Mouse (Mus musculus) fat pad, adult 2 months (tissue): Measurements from ENCODE around the gene Fam76a.
"Not testable (repeated sequence)": the region's sequence is repeated elsewhere in the genome, so short reads cannot be mapped to it uniquely, and the experiment has no call there.

Experiments used
- DNase-seq: peaks from one replicate; pipeline ENCODE4 v3.0.0-alpha.2; 2011; ENCODE audit warnings: low read depth, low spot score; ENCODE audit errors: extremely low read depth

Gene Fam76a

GRCm38 (mm10) chr4:132945261-132946046, 23.1 kb upstream of the Fam76a start:
- no peak for DNase-seq

- peak; percentile 62 for DNase-seq
These were observed 22.4 kb upstream of the Fam76a start for GRCm38 (mm10) chr4:132944776-132945175.

GRCm38 (mm10) chr4:132944106-132944505, 21.7 kb upstream of the Fam76a start:
- no peak for DNase-seq

- DNase-seq: no peak
These were observed 20.7 kb upstream of the Fam76a start for GRCm38 (mm10) chr4:132943088-132943487.

GRCm38 (mm10) chr4:132941012-132941729, 18.8 kb upstream of the Fam76a start:
- DNase-seq: no peak

- no peak for DNase-seq
These were observed 17.2 kb upstream of the Fam76a start for GRCm38 (mm10) chr4:132939421-132940127.

GRCm38 (mm10) chr4:132938181-132938941, 16.0 kb upstream of the Fam76a start:
- peak; percentile 62 for DNase-seq

- no peak for DNase-seq
These were observed 12.3 kb upstream of the Fam76a start for GRCm38 (mm10) chr4:132934639-132935038.

- no peak for DNase-seq
These were observed 10.5 kb upstream of the Fam76a start for GRCm38 (mm10) chr4:132932752-132933404.

GRCm38 (mm10) chr4:132930784-132931183, 8.4 kb upstream of the Fam76a start:
- no peak for DNase-seq

- DNase-seq: not testable (repeated sequence)
These were observed 4.2 kb upstream of the Fam76a start for GRCm38 (mm10) chr4:132926520-132926919.

GRCm38 (mm10) chr4:132922061-132922530, 262 bp downstream of the Fam76a start:
- DNase-seq: no peak

- no peak for DNase-seq
These were observed 870 bp downstream of the Fam76a start for GRCm38 (mm10) chr4:132921488-132921887.

GRCm38 (mm10) chr4:132920171-132920570, 2.2 kb downstream of the Fam76a start:
- peak; percentile 34 for DNase-seq

GRCm38 (mm10) chr4:132918493-132918892, 3.9 kb downstream of the Fam76a start:
- DNase-seq: not testable (repeated sequence)

- no peak for DNase-seq
These were observed 10.2 kb downstream of the Fam76a start for GRCm38 (mm10) chr4:132912156-132912555.

- peak; percentile 62 for DNase-seq
These were observed 16.5 kb downstream of the Fam76a start for GRCm38 (mm10) chr4:132905843-132906360.

- DNase-seq: no peak
These were observed 17.5 kb downstream of the Fam76a start for GRCm38 (mm10) chr4:132904765-132905309.

GRCm38 (mm10) chr4:132904071-132904470, 18.3 kb downstream of the Fam76a start:
- no peak for DNase-seq

GRCm38 (mm10) chr4:132898197-132898596, 24.2 kb downstream of the Fam76a start:
- no peak for DNase-seq
